Mouse (Mus musculus) olfactory bulb, adult 2 months (tissue): ENCODE data around the gene Mrps21. TPM values are rescaled to one million over a fixed set of nuclear protein-coding genes. Genes with fewer than 3 reads are reported as not detected.
"Not testable (repeated sequence)": the region's sequence is repeated elsewhere in the genome, so short reads cannot be mapped to it uniquely, and the experiment has no call there.

Experiments used
- H3K27ac ChIP-seq: fragments of 200-500 bp; 2 replicates; pipeline ENCODE4 v1.5.1; 2012; ENCODE audit warnings: low read depth, low read length; ENCODE audit not compliant: insufficient read depth
- H3K4me1 ChIP-seq: fragments of 200-500 bp; 2 replicates; pipeline ENCODE4 v1.6.1; 2012; ENCODE audit warnings: low read length; ENCODE audit not compliant: control insufficient read depth, insufficient read depth
- H3K4me3 ChIP-seq: fragments of 200-500 bp; 2 replicates; pipeline ENCODE4 v1.5.1; 2012; ENCODE audit warnings: mild to moderate bottlenecking, low read depth, low read length, moderate library complexity; ENCODE audit not compliant: insufficient read depth
- CTCF ChIP-seq: fragments of 200-500 bp; IDR thresholded peaks from 2 replicates; pipeline ENCODE4 v1.5.1; 2012; ENCODE audit warnings: low read depth, mild to moderate bottlenecking, low read length, moderate library complexity; ENCODE audit not compliant: insufficient read depth
- POLR2A ChIP-seq: fragments of 200-500 bp; IDR thresholded peaks from 2 replicates; pipeline ENCODE4 v1.6.1; 2012; ENCODE audit warnings: mild to moderate bottlenecking, low read depth, low read length, moderate library complexity; ENCODE audit not compliant: insufficient read depth
- WGBS: fragments of 180-500 bp; shearing (Covaris S2); methylation state at CpG from one replicate; pipeline ENCODE4 v1.1.7; 2018; 5-methylcytosine and 5-hydroxymethylcytosine counted together
- polyA plus RNA-seq: library from polyadenylated mRNA; stranded (reverse); fragments of >200 nt; gene quantifications from 2 replicates; pipeline ENCODE4 v1.2.4, GENCODE M21; 2012; ENCODE audit warnings: low replicate concordance; ENCODE audit not compliant: missing spikeins, insufficient read depth, insufficient read length

Mrps21 gene
- polyA plus RNA-seq, 1 experiment = not detected

DNA sequence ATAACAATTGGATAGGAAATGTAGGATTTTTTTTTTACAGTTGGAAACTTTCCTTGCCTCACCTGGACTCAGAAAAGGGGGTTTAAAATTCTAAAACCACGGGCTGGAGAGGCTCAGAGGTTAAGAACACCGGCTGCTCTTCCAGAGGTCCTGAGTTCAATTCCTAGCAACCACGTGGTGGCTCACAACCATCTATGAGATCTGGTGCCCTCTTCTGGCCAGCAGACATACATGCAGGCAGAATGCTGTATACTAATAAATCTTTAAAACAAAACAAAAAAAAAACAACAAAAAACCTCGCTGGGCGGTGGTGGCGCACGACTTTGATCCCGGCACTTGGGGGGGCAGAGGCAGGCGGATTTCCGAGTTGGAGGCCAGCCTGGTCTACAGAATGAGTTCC, 10.1 kb downstream of the Mrps21 start:
- H3K4me3 ChIP-seq = no peak overlapping the region
- no peak overlapping the region for H3K27ac ChIP-seq
- peaks cover 4% of the 10 kb centered on the region; the same call in 1 of the 2 replicates for H3K4me1 ChIP-seq
- WGBS = 73% methylated on average over 10 of the region's 10 CpGs
- TF ChIP-seq CTCF (no peak), POLR2A (no peak)

DNA sequence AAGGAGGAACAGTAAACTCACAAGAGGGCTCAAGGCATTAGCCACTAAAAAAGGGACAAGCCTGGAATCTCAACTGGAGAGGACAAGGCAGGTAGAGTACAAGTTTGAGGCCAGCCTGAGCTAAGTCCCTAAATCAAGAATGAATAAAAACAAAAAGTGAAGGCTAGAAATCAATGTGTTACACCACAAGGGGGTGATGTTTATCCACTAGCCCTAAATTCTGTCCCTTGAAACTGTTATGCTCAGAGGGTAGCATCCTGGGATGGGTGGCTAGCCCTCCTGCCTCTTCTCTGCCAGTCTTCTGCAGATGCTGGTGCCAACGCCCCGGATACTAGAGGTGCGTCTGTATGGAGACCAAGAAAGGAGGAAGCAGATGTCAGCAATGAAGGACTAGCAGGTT, 11.0 kb downstream of the Mrps21 start:
- TF ChIP-seq CTCF = no peak
- no peak for TF ChIP-seq POLR2A

GRCm38 (mm10) chr3:95858278-95858677, 13.0 kb downstream of the Mrps21 start:
- 76% methylated on average over 3 of the region's 3 CpGs for WGBS
- H3K4me3 ChIP-seq, H3K4me1 ChIP-seq, H3K27ac ChIP-seq: not testable (repeated sequence)

More for the DNA sequence above, 11.0 kb downstream of the Mrps21 start:
- Histone ChIP-seq H3K4me1 (peaks cover 4% of the 10 kb centered on the region; the same call in 1 of the 2 replicates), H3K27ac (no peak overlapping the region), H3K4me3 (no peak overlapping the region)
- 76% methylated on average over 3 of the region's 3 CpGs for whole genome bisulfite sequencing

DNA sequence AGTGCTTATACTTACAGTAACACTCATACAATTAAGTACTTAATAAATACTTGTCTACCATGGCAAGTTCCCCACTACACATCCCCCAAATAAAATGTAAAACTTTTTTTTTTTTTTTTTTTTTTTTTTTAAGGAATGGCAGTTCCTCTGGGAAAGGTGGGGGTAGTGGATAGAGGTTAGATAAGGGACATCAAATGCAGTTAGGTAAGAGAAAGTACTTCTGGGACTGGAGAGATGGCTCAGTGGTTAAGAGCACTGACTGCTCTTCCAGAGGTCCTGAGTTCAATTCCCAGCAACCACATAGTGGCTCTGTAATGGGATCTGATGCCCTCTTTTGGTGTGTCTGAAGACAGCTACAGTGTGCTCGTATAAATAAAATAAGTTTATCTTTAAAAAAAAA, 14.3 kb downstream of the Mrps21 start:
- H3K4me3 ChIP-seq = not testable (repeated sequence)
- 86% methylated on average over 1 of the region's 1 CpGs for WGBS

DNA sequence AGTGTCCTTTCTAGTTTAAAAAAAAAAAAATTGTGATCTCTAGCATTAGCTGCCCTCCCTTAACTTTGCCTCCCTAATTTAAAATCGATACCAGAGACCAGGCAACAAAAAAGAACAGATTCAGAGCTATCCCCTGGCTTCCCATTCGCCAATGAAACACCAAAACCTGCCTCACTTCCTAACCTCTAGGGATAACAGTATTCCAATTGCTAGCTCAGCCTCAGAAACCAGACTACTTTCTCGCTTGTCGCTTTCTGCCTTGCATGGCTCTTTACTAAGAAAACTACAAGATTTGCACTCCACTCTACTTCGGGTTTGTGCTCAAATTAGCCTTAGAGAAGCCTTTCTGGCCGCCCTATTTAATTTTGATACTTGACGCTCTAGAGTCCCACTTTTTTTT, 15.2 kb downstream of the Mrps21 start:
- Histone ChIP-seq H3K4me3 (peak overlapping the region; percentile 86), H3K27ac (no peak overlapping the region), H3K4me1 (no peaks in the 10 kb centered on the region)
- 14% methylated on average over 7 of the region's 7 CpGs for WGBS
- TF ChIP-seq CTCF (no peak), POLR2A (no peak)

More for the DNA sequence above, 14.3 kb downstream of the Mrps21 start:
- not testable (repeated sequence) for H3K27ac ChIP-seq, H3K4me1 ChIP-seq

DNA sequence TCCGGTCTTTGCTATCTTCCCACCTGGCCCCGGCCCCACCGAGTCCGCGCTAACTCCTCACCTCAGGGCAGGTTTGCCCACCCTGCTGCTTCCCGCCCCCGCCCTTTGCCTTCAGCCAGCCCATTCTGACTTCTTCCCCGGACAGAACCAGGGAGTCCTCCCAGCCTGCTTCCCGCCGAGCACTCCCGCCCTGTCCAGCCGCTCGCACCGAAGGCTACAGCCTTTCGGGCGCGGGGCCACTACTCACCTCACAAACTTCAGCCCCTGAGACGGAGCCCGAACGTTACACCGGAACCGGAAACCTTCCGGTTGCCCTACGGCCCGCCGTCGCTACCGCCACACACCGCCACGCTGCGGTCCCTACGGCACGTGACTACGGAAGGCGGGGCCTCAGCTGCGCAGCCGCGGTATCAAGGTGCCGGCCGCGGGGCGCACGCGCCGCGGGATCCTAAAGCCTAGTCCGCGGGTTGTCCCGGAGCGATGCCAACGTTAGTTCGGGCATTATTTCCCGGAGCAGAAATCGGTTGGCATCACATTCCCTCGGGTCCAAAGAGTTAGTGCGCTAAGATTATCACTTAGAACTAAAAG, 15.7 kb downstream of the Mrps21 start, which contains the start of gene Prpf3:
Gene Prpf3 (minus strand): TSS at position 384 of the 588 bp plus-strand sequence.
- peak; percentile 62 for TF ChIP-seq POLR2A
- TF ChIP-seq CTCF = no peak
- no peak within 1 kb of the TSS for H3K27ac ChIP-seq
- under 1% methylated on average over 56 of the region's 56 CpGs for WGBS

GRCm38 (mm10) chr3:95851317-95851716, 20.0 kb downstream of the Mrps21 start:
- Histone ChIP-seq H3K27ac (no peak overlapping the region), H3K4me3 (no peak overlapping the region), H3K4me1 (no peaks in the 10 kb centered on the region)
- no peak for TF ChIP-seq POLR2A
- TF ChIP-seq CTCF = no peak
- WGBS = 95% methylated on average over 8 of the region's 8 CpGs

More for the DNA sequence above, 15.7 kb downstream of the Mrps21 start, which contains the start of gene Prpf3:
- Histone ChIP-seq H3K4me1 (no peaks in the 10 kb centered on the region), H3K4me3 (peak within 1 kb of the TSS; percentile 86)

DNA sequence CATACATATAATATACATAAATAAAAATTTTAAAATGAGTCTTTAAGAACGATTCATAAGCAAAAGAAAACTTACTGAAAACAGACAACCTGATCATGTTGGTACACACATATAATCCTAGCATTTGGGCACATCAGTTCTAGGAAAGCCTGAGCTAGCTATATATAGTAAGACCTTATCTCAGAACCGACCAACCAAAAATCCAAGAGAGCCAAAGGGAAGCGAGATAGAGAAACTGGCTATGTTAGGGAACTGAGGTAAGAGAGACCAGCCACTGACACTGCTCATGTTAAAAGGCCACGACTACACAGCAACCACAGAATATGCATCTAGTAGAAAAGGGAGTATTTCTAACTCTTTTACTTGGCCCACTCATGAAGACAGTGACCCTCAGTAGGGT, 20.7 kb downstream of the Mrps21 start:
- Histone ChIP-seq H3K27ac (no peak overlapping the region), H3K4me3 (no peak overlapping the region), H3K4me1 (no peaks in the 10 kb centered on the region)
- WGBS = 87% methylated on average over 4 of the region's 4 CpGs
- TF ChIP-seq CTCF (no peak), POLR2A (no peak)

DNA sequence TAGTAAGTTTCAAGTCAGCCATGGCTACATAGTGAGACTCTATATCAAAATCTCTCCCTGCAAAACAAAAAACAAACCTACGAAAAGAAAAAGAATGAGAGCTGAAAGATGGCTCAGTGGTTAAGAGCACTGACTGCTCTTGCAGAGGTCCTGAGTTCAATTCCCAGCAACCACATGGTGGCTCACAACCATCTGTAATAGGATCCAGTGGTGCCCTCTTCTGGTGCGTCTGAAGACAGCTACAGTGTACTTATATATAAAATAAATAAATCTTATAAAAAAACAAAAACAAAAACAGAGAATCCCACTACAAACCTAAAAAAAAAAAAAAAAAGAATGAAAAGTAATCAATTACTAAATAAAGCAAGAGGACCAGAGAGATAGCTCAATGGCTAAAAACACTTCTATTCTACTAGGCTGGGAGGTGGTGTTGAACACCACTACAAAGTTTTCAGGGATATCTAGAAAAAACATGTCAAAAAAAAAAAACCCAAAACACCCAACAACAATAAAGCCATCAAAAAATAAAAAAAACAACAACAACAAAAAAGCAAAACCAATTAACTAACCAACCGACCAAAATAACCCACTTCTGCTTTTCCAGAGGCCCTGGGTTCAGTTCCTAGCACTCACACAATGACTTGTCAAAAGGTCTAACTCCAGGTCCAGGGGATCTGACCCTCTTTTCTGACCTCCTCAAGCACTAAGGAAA, 28.7 kb downstream of the Mrps21 start:
- Histone ChIP-seq H3K27ac (no peak overlapping the region), H3K4me3 (no peak overlapping the region), H3K4me1 (no peaks in the 10 kb centered on the region)
- WGBS = 89% methylated on average over 3 of the region's 3 CpGs
- TF ChIP-seq CTCF (no peak), POLR2A (no peak)
